Mouse (Mus musculus) heart, embryonic 10.5 days (tissue): ENCODE data around the gene Gpr139. TPM values are rescaled to one million over a fixed set of nuclear protein-coding genes. Genes with fewer than 3 reads are reported as not detected.
A peak's percentile ranks its signal among the peaks of the same experiment; 100 is the strongest.

ENCODE experiments used
- DNase-seq: peaks from one replicate; pipeline ENCODE4 v3.0.0-alpha.2; 2017; ENCODE audit warnings: low spot score
- H3K27ac ChIP-seq: fragments of 300-500 bp; sonication (generic); 2 replicates; pipeline ENCODE4 v1.5.1; 2016; ENCODE audit warnings: mild to moderate bottlenecking
- H3K27me3 ChIP-seq: fragments of 300-500 bp; sonication (generic); 2 replicates; pipeline ENCODE4 v1.6.1; 2016; ENCODE audit warnings: mild to moderate bottlenecking; ENCODE audit not compliant: poor library complexity, insufficient read depth, severe bottlenecking
- H3K36me3 ChIP-seq: fragments of 300-500 bp; sonication (generic); 2 replicates; pipeline ENCODE4 v1.6.1; 2016; ENCODE audit warnings: mild to moderate bottlenecking, moderate library complexity
- H3K4me1 ChIP-seq: fragments of 300-500 bp; sonication (generic); 2 replicates; pipeline ENCODE4 v1.6.1; 2016; ENCODE audit warnings: mild to moderate bottlenecking
- H3K4me3 ChIP-seq: fragments of 300-500 bp; sonication (generic); 2 replicates; pipeline ENCODE4 v1.5.1; 2016; ENCODE audit warnings: mild to moderate bottlenecking, moderate library complexity
- H3K9me3 ChIP-seq: fragments of 300-500 bp; sonication (generic); 2 replicates; pipeline ENCODE4 v1.6.1; 2016; ENCODE audit warnings: mild to moderate bottlenecking, moderate library complexity
- WGBS: fragments of 180-500 bp; shearing (Covaris S2); methylation state at CpG from one replicate; pipeline ENCODE4 v1.1.7; 2016; 5-methylcytosine and 5-hydroxymethylcytosine counted together
- polyA plus RNA-seq: library from polyadenylated mRNA; unstranded; fragments of >200 nt; fragmentation: Nextera tagmentation; extraction: Ambion mirVana; gene quantifications from 2 replicates; pipeline ENCODE4 v1.2.1, GENCODE M21; 2016

The Gpr139 gene
- not detected in 2 replicates for polyA plus RNA-seq

DNA sequence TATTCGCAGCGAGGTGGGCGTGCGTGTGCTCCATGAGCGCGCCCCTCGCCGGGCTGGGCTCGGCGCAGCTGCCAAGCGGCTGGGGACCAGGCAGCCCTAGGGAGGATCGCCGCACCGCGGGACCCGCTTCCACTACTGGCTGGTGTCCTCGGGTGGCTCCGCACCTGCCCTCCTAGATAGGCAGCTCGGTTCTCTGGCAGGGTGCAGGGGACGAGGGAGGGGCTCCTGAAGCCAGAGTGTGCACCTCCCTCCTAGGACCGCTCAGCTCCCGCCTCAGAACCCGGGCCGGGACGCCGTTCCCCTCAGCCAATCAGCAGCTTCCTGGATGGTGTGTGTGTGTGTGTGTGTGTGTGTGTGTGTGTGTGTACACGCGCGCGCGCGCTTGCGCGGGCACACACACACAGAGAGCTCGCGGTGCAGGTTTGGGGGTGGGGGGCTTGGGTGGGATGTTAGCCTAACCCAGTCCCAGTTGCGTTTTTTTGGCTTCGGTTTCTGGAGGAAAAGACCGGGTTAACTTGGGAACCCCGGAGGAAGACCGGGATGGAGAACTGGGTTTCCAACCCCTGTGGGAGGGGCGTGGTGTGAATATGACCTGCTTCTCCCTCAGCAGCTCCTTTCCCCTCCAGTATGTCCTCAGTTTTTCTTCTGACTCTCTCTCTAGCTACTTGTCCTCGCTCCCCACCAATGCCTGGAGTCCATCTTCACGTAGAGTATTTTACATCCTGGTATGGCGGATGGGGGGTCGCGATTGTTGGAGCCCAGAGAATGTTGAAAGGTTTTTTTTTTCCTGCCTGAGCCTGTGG is at the start of gene Gpr139:
TSS of gene Gpr139 (minus strand) at position 263 of the 803 bp plus-strand sequence.
- no peak within 1 kb of the TSS for H3K27ac ChIP-seq
- peaks cover 67% of the 10 kb centered on the region for H3K27me3 ChIP-seq
- H3K36me3 ChIP-seq, result no peaks in the 10 kb centered on the region
- peak within 1 kb of the TSS; percentile 66 for H3K4me3 ChIP-seq
- WGBS, result under 1% methylated on average over 47 of the region's 47 CpGs
- H3K9me3 ChIP-seq, result no peaks in the 10 kb centered on the region
- H3K4me1 ChIP-seq, result peaks cover 16% of the 10 kb centered on the region
- no peak for DNase-seq

DNA sequence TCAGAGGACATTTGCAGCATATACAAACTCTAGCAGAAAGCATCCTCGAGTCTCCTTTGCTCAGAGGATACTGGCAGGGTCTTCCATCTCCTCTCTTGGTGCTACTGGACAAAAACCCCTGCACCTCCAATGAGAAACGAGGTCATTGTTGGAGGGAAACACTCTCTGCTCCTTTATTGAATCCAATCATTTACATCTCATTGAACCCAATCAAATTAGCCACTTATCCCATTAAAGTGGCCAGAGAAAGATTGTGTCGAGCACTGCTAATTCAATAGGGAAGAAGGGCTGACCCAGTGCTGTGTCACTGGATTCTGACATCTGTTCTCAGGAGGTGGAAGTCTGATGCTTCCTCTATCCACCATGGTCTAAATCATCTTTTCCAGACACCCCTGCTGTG is 46.6 kb upstream of the Gpr139 start:
- Histone ChIP-seq H3K4me3 (no peak overlapping the region), H3K4me1 (no peaks in the 10 kb centered on the region), H3K27ac (no peak overlapping the region), H3K27me3 (no peaks in the 10 kb centered on the region), H3K9me3 (no peaks in the 10 kb centered on the region), H3K36me3 (no peaks in the 10 kb centered on the region)
- 64% methylated on average over 3 of the region's 3 CpGs for WGBS
- DNase-seq, result peak; percentile 24

DNA sequence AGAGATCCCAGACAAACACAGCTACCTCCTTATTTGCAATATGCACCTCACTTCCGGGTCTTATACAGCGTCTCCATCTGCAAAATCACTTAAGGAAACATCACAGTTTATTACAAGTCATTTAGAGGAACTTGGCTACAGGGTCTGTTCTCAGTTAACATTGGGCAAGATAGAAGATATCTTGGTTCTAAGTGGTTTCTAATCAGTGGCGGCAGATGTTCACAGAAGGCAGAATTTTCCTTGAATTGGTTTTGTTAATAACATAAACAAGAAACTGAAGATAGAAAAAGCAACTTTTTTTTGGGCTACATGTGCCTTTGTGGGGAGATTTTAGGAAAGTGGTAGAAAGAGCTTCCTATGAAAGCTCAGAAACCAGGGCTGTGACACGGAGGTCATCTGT is 38.3 kb upstream of the Gpr139 start:
- WGBS, result 66% methylated on average over 4 of the region's 4 CpGs
- no peaks in the 10 kb centered on the region for H3K4me1 ChIP-seq
- no peaks in the 10 kb centered on the region for H3K9me3 ChIP-seq
- H3K27ac ChIP-seq, result no peak overlapping the region
- H3K36me3 ChIP-seq, result no peaks in the 10 kb centered on the region
- H3K4me3 ChIP-seq, result no peak overlapping the region
- no peak for DNase-seq
- no peaks in the 10 kb centered on the region for H3K27me3 ChIP-seq

DNA sequence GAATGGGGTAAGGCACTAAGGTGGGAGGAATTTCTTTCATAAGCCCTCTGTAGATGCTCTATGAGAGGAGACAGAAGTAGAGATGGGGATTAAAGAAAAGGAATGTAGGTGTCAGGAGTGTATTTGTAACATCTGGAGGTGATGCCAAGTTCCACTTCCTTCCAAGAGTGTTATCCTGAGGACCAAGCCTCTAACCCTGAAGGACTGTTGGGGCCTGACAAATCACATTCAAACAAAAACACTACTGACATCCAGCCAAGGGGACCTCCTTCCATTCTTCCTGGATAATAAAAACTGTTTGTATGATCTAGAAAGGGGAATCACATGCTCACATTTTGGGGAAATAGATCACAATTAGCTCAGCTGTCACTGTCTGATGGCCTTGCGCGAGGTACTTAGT is 34.7 kb upstream of the Gpr139 start:
- 90% methylated on average over 2 of the region's 2 CpGs for WGBS
- no peaks in the 10 kb centered on the region for H3K9me3 ChIP-seq
- H3K4me1 ChIP-seq, result no peaks in the 10 kb centered on the region
- H3K36me3 ChIP-seq, result no peaks in the 10 kb centered on the region
- no peak overlapping the region for H3K27ac ChIP-seq
- H3K27me3 ChIP-seq, result no peaks in the 10 kb centered on the region
- H3K4me3 ChIP-seq, result no peak overlapping the region
- no peak for DNase-seq

DNA sequence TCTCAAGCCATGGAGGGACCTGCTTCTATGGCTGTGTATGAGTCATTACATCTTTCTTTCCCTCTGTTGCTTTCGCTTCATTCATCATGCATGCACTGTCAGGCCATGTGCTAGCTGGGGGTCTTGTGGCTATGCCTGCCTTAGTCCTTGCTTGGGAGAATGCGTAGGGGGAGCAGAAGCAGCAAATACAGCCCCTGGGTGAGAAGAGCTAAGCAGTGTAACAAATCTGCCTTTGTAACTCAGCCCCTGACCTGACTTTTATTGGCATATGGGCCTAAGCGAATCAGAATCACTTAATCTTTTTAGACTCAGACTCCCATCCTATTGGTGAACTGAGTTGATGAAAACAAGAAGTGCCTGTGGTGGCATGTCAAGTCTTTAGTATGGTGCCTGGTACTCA is 22.8 kb upstream of the Gpr139 start:
- no peak for DNase-seq
- Histone ChIP-seq H3K9me3 (no peaks in the 10 kb centered on the region), H3K4me3 (no peak overlapping the region), H3K36me3 (no peaks in the 10 kb centered on the region), H3K27me3 (no peaks in the 10 kb centered on the region), H3K27ac (no peak overlapping the region), H3K4me1 (no peaks in the 10 kb centered on the region)
- 76% methylated on average over 3 of the region's 3 CpGs for WGBS

DNA sequence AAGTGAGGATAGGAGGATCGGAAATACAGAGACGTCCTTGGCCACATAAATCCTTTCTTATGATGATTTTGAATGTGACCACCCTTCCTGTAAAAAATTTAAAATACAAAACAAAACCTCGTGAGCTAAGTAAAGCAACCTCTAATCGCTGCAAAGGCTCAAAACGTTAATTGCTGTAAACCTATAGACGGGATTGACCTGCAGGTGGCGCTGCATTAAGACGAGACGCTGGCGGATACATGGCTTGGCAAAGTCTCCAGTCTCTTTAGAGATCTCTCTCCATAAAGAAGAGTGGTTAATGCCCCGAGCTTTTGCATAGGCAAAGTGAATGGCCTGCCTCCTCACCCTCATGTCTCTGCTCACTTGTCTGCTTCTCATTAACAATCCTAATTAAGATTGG is 2.0 kb upstream of the Gpr139 start:
- no peak for DNase-seq
- H3K27ac ChIP-seq, result no peak overlapping the region
- peaks cover 16% of the 10 kb centered on the region for H3K4me1 ChIP-seq
- peaks cover 62% of the 10 kb centered on the region for H3K27me3 ChIP-seq
- WGBS, result 12% methylated on average over 11 of the region's 11 CpGs
- H3K4me3 ChIP-seq, result no peak overlapping the region
- H3K36me3 ChIP-seq, result no peaks in the 10 kb centered on the region
- no peaks in the 10 kb centered on the region for H3K9me3 ChIP-seq

DNA sequence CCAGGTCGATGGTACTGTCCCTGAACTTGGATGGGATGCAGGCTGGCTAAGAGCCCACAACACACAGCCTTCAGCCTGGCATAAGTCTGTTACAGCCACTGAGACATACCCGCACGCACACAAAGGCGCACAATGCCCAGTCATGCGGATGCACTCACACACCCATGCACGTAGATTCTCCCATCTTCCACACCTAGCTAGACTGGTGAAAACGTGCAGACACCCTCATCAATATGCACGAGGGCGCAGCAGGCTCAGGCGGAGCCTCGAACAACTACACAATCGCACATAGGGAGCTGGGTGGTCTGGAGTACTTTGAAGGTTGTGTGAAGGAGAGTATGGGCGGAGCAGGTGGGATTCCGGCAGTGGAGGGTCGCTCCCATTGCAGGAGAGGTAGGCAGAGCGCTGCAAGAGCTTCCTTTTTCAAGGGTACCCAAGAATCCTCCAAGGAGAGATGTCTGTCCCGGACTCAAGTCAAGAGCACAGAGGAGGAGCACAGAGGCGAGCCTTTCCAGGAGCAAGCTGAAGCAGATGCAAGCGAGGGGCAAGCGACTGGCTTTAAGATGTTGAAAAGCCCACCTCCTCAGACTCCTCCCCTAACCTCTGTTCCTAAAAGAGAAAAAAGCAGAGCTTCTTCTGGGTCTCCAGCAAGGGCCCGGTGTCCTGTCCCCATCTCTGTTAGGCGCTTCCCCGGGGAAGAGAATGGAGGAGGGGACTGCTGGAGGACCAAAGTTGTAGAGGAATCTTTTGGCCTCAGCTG is 958 bp upstream of the Gpr139 start:
- Histone ChIP-seq H3K36me3 (no peaks in the 10 kb centered on the region), H3K9me3 (no peaks in the 10 kb centered on the region), H3K4me1 (peaks cover 16% of the 10 kb centered on the region), H3K27ac (no peak overlapping the region), H3K27me3 (peaks cover 67% of the 10 kb centered on the region), H3K4me3 (peak overlapping the region; percentile 66)
- no peak for DNase-seq
- WGBS, result 5% methylated on average over 23 of the region's 23 CpGs

DNA sequence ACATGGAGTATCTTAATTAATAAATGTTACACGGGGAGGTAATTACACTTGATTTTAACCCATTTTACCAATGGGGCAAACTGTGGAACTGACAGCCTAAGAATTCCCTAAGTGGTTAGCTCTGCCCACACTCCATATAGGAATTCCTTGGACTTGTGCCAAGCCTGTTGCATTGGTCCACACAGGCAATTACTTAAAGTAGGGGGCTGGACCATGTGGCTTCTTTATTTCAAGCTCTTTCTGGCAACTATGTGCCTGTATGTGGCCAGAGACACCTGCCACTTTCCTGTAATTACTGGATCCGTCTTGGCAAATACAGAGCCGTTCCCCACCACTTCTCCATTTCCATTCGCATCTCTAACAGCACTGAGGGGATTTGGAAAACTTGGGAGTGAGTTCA is 3.4 kb downstream of the Gpr139 start:
- no peak overlapping the region for H3K4me3 ChIP-seq
- H3K4me1 ChIP-seq, result peaks cover 16% of the 10 kb centered on the region
- no peak for DNase-seq
- H3K36me3 ChIP-seq, result no peaks in the 10 kb centered on the region
- H3K9me3 ChIP-seq, result no peaks in the 10 kb centered on the region
- no peak overlapping the region for H3K27ac ChIP-seq
- WGBS, result 70% methylated on average over 4 of the region's 4 CpGs
- peaks cover 51% of the 10 kb centered on the region for H3K27me3 ChIP-seq

DNA sequence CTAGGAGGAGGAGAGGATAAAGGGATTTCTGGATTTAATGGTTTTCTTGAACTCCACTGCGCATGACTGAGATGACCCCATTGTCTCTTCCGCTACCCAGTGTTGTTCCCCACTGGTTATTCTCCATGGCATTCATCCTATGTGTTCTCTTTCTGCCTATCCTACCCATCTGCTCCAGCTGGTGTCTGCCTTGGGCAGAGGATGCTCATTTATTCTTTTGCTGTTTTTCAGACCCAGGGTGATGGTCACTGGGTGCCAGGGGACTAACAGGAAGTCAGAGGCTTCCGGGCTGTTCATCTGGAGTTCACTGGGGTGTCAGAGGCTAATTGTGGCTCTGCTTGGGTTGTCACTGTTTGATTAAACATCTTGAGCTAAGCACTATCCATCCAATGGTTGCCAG is 24.4 kb downstream of the Gpr139 start:
- WGBS, result 85% methylated on average over 3 of the region's 3 CpGs
- no peak overlapping the region for H3K4me3 ChIP-seq
- no peak for DNase-seq

DNA sequence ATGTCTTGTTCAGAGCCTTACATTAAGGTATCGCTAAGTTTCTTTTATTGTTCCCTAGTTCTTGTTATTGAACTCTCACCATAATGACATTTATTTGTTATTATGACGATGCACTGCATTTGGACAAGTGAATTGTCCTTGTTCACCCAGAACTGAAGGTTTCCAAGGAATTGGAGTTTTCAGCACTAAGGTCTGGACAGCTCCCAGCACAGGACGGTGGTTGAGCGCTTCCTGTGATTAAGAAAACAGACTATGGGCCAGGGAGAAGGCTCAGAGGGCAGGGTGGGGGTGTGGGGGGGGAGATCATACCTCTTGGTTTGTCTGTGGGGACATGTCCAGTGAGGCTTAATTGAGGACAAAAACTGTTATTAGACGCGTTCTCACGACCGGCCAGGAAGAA is 72.6 kb downstream of the Gpr139 start:
- 68% methylated on average over 8 of the region's 8 CpGs for WGBS
- no peak overlapping the region for H3K27ac ChIP-seq
- no peaks in the 10 kb centered on the region for H3K27me3 ChIP-seq
- H3K9me3 ChIP-seq, result no peaks in the 10 kb centered on the region
- no peak overlapping the region for H3K4me3 ChIP-seq
- no peak for DNase-seq
- H3K4me1 ChIP-seq, result no peaks in the 10 kb centered on the region
- no peaks in the 10 kb centered on the region for H3K36me3 ChIP-seq

More for the DNA sequence above, 24.4 kb downstream of the Gpr139 start:
- Histone ChIP-seq H3K27ac (no peak overlapping the region), H3K27me3 (no peaks in the 10 kb centered on the region), H3K36me3 (no peaks in the 10 kb centered on the region), H3K9me3 (no peaks in the 10 kb centered on the region), H3K4me1 (no peaks in the 10 kb centered on the region)

DNA sequence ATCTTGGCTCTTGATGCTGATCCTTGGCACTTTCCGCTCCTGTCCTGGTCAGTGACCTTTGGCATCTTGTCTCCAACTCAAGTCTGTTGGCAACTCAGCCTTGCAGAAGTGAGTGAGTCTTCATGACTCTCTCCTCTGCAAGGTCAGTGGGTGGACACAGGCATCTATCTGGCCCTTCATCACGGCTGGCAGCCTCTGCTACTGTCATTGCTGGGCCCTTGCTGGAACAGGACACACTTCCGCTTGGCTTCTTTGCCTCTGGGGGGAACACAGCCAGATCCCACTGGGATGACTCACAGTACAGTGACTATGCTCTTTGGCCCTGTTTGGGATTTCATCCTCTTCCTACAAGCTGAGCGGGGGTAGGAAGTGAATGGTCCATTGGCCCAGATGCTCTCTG is 78.5 kb downstream of the Gpr139 start:
- 77% methylated on average over 4 of the region's 4 CpGs for WGBS
- no peak for DNase-seq
- H3K9me3 ChIP-seq, result no peaks in the 10 kb centered on the region
- no peak overlapping the region for H3K4me3 ChIP-seq
- H3K4me1 ChIP-seq, result no peaks in the 10 kb centered on the region
- 0 out of 2 replicates have a peak, but pooled peaks cover 4% of the 10 kb centered on the region for H3K27me3 ChIP-seq
- no peaks in the 10 kb centered on the region for H3K36me3 ChIP-seq
- H3K27ac ChIP-seq, result no peak overlapping the region

DNA sequence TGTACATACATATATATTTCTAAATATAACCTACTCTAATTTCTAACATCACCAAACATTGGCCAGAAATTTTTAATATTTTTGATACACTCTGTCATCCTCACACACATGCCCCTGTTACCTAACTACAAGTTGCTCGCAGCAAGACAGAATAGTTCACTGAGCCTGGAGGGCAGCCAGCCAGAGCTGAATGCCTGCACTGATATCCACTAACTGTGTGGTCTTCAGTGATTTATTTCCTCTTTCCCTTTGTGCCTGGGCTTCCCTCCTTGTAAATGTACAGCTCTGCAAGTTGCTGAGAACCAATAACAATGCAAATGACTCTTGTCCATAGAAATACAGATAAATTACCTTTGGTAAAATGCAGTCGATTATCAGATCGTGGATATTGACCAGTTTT is 87.8 kb downstream of the Gpr139 start:
- 78% methylated on average over 3 of the region's 3 CpGs for WGBS

More for the DNA sequence above, 87.8 kb downstream of the Gpr139 start:
- Histone ChIP-seq H3K27ac (no peak overlapping the region), H3K9me3 (no peaks in the 10 kb centered on the region), H3K4me3 (no peak overlapping the region), H3K4me1 (no peaks in the 10 kb centered on the region), H3K27me3 (no peaks in the 10 kb centered on the region), H3K36me3 (no peaks in the 10 kb centered on the region)
- no peak for DNase-seq
